Mouse (Mus musculus): ENCODE measurements around the gene Pacrg. TPM values are rescaled to one million over a fixed set of nuclear protein-coding genes. Genes with fewer than 3 reads are reported as not detected.

Pacrg gene
- polyA plus RNA-seq, 1 experiment from 2014 or later = 3.7 TPM

- H3K9ac ChIP-seq (ENCODE audit: low read length) = no peak overlapping the region
- no peaks in the 10 kb centered on the region for H3K9me3 ChIP-seq (ENCODE audit: control insufficient read depth, low read length)
- no peak overlapping the region for H3K4me3 ChIP-seq (ENCODE audit: low read length)
- no peaks in the 10 kb centered on the region for H3K27me3 ChIP-seq (ENCODE audit: control insufficient read depth, insufficient read depth, low read depth, low read length)
- H3K27ac ChIP-seq (ENCODE audit: low read length) = no peak overlapping the region
- 77% methylated on average over 4 of the region's 5 CpGs for WGBS
- H3K4me2 ChIP-seq (ENCODE audit: low read depth, low read length) = no peak overlapping the region
- ATAC-seq (ENCODE audit: low read depth) = no peak
- no peaks in the 10 kb centered on the region for H3K36me3 ChIP-seq (ENCODE audit: control insufficient read depth, insufficient read depth, low read length)
- peaks cover 22% of the 10 kb centered on the region for H3K4me1 ChIP-seq (replicated peaks; ENCODE audit: control insufficient read depth, insufficient read depth, low read length)
These were observed 473.1 kb downstream of the Pacrg start for GRCm38 (mm10) chr17:10367044-10367443.

- no peak overlapping the region for H3K4me2 ChIP-seq (ENCODE audit: low read depth, low read length)
- no peak for ATAC-seq (ENCODE audit: low read depth)
- H3K9ac ChIP-seq (ENCODE audit: low read length) = no peak overlapping the region
- 73% methylated on average over 4 of the region's 4 CpGs for WGBS
- peak overlapping the region; percentile 48; the same call in 1 of the 2 replicates for H3K27ac ChIP-seq (ENCODE audit: low read length)
- H3K4me3 ChIP-seq (ENCODE audit: low read length) = no peak overlapping the region
- H3K36me3 ChIP-seq (ENCODE audit: control insufficient read depth, insufficient read depth, low read length) = no peaks in the 10 kb centered on the region
- peaks cover 19% of the 10 kb centered on the region for H3K4me1 ChIP-seq (replicated peaks; ENCODE audit: control insufficient read depth, insufficient read depth, low read length)
- no peaks in the 10 kb centered on the region for H3K9me3 ChIP-seq (ENCODE audit: control insufficient read depth, low read length)
- H3K27me3 ChIP-seq (ENCODE audit: control insufficient read depth, insufficient read depth, low read depth, low read length) = no peaks in the 10 kb centered on the region
These were observed 473.5 kb downstream of the Pacrg start for GRCm38 (mm10) chr17:10366577-10366976.

- WGBS = 64% methylated on average over 13 of the region's 13 CpGs
- Histone ChIP-seq H3K27ac (ENCODE audit: low read length) (no peak overlapping the region), H3K9me3 (ENCODE audit: control insufficient read depth, low read length) (no peaks in the 10 kb centered on the region), H3K4me2 (ENCODE audit: low read depth, low read length) (no peak overlapping the region), H3K4me1 (replicated peaks; ENCODE audit: control insufficient read depth, insufficient read depth, low read length) (peaks cover 16% of the 10 kb centered on the region), H3K4me3 (ENCODE audit: low read length) (no peak overlapping the region), H3K27me3 (ENCODE audit: control insufficient read depth, insufficient read depth, low read depth, low read length) (no peaks in the 10 kb centered on the region), H3K36me3 (ENCODE audit: control insufficient read depth, insufficient read depth, low read length) (no peaks in the 10 kb centered on the region), H3K9ac (ENCODE audit: low read length) (no peak overlapping the region)
- no peak for ATAC-seq (ENCODE audit: low read depth)
These were observed 474.3 kb downstream of the Pacrg start for GRCm38 (mm10) chr17:10365501-10366482.

GRCm38 (mm10) chr17:10363151-10363550 is 477.0 kb downstream of the Pacrg start:
- Histone ChIP-seq H3K36me3 (ENCODE audit: control insufficient read depth, insufficient read depth, low read length) (no peaks in the 10 kb centered on the region), H3K27ac (ENCODE audit: low read length) (peak overlapping the region; percentile 88), H3K4me2 (ENCODE audit: low read depth, low read length) (no peak overlapping the region), H3K9me3 (ENCODE audit: control insufficient read depth, low read length) (no peaks in the 10 kb centered on the region), H3K4me1 (replicated peaks; ENCODE audit: control insufficient read depth, insufficient read depth, low read length) (peaks cover 10% of the 10 kb centered on the region), H3K9ac (ENCODE audit: low read length) (no peak overlapping the region), H3K4me3 (ENCODE audit: low read length) (no peak overlapping the region), H3K27me3 (ENCODE audit: control insufficient read depth, insufficient read depth, low read depth, low read length) (no peaks in the 10 kb centered on the region)
- no peak for ATAC-seq (ENCODE audit: low read depth)
- 47% methylated on average over 3 of the region's 3 CpGs for WGBS

GRCm38 (mm10) chr17:10361882-10362291 is 478.2 kb downstream of the Pacrg start:
- H3K27ac ChIP-seq (ENCODE audit: low read length) = no peak overlapping the region
- 63% methylated on average over 7 of the region's 7 CpGs for WGBS
- no peaks in the 10 kb centered on the region for H3K9me3 ChIP-seq (ENCODE audit: control insufficient read depth, low read length)
- ATAC-seq (ENCODE audit: low read depth) = peak; percentile 92
- peaks cover 9% of the 10 kb centered on the region for H3K4me1 ChIP-seq (replicated peaks; ENCODE audit: control insufficient read depth, insufficient read depth, low read length)
- H3K4me2 ChIP-seq (ENCODE audit: low read depth, low read length) = no peak overlapping the region
- no peaks in the 10 kb centered on the region for H3K36me3 ChIP-seq (ENCODE audit: control insufficient read depth, insufficient read depth, low read length)
- H3K9ac ChIP-seq (ENCODE audit: low read length) = no peak overlapping the region
- H3K27me3 ChIP-seq (ENCODE audit: control insufficient read depth, insufficient read depth, low read depth, low read length) = no peaks in the 10 kb centered on the region
- H3K4me3 ChIP-seq (ENCODE audit: low read length) = no peak overlapping the region

- 57% methylated on average over 4 of the region's 4 CpGs for WGBS
- Histone ChIP-seq H3K9me3 (ENCODE audit: control insufficient read depth, low read length) (no peaks in the 10 kb centered on the region), H3K27ac (ENCODE audit: low read length) (peak overlapping the region; percentile 61), H3K4me2 (ENCODE audit: low read depth, low read length) (no peak overlapping the region), H3K27me3 (ENCODE audit: control insufficient read depth, insufficient read depth, low read depth, low read length) (no peaks in the 10 kb centered on the region), H3K36me3 (ENCODE audit: control insufficient read depth, insufficient read depth, low read length) (no peaks in the 10 kb centered on the region), H3K9ac (ENCODE audit: low read length) (no peak overlapping the region), H3K4me3 (ENCODE audit: low read length) (no peak overlapping the region), H3K4me1 (replicated peaks; ENCODE audit: control insufficient read depth, insufficient read depth, low read length) (peaks cover 11% of the 10 kb centered on the region)
- no peak for ATAC-seq (ENCODE audit: low read depth)
These were observed 479.4 kb downstream of the Pacrg start for GRCm38 (mm10) chr17:10360738-10361137.

- Histone ChIP-seq H3K9me3 (ENCODE audit: control insufficient read depth, low read length) (no peaks in the 10 kb centered on the region), H3K4me1 (replicated peaks; ENCODE audit: control insufficient read depth, insufficient read depth, low read length) (peaks cover 11% of the 10 kb centered on the region), H3K9ac (ENCODE audit: low read length) (no peak overlapping the region), H3K4me2 (ENCODE audit: low read depth, low read length) (no peak overlapping the region), H3K27ac (ENCODE audit: low read length) (no peak overlapping the region), H3K4me3 (ENCODE audit: low read length) (no peak overlapping the region), H3K36me3 (ENCODE audit: control insufficient read depth, insufficient read depth, low read length) (no peaks in the 10 kb centered on the region), H3K27me3 (ENCODE audit: control insufficient read depth, insufficient read depth, low read depth, low read length) (no peaks in the 10 kb centered on the region)
- ATAC-seq (ENCODE audit: low read depth) = no peak
- 34% methylated on average over 14 of the region's 14 CpGs for WGBS
These were observed 480.6 kb downstream of the Pacrg start for GRCm38 (mm10) chr17:10359466-10359865.

- no peaks in the 10 kb centered on the region for H3K36me3 ChIP-seq (ENCODE audit: control insufficient read depth, insufficient read depth, low read length)
- ATAC-seq (ENCODE audit: low read depth) = no peak
- no peak overlapping the region for H3K9ac ChIP-seq (ENCODE audit: low read length)
- H3K27me3 ChIP-seq (ENCODE audit: control insufficient read depth, insufficient read depth, low read depth, low read length) = no peaks in the 10 kb centered on the region
- 71% methylated on average over 12 of the region's 12 CpGs for WGBS
- H3K4me3 ChIP-seq (ENCODE audit: low read length) = no peak overlapping the region
- H3K27ac ChIP-seq (ENCODE audit: low read length) = no peak overlapping the region
- H3K4me2 ChIP-seq (ENCODE audit: low read depth, low read length) = no peak overlapping the region
- no peaks in the 10 kb centered on the region for H3K9me3 ChIP-seq (ENCODE audit: control insufficient read depth, low read length)
- H3K4me1 ChIP-seq (replicated peaks; ENCODE audit: control insufficient read depth, insufficient read depth, low read length) = peaks cover 7% of the 10 kb centered on the region
These were observed 482.8 kb downstream of the Pacrg start for GRCm38 (mm10) chr17:10357348-10357747.

GRCm38 (mm10) chr17:10356294-10356693 is 483.8 kb downstream of the Pacrg start:
- H3K9me3 ChIP-seq (ENCODE audit: control insufficient read depth, low read length) = no peaks in the 10 kb centered on the region
- peaks cover 7% of the 10 kb centered on the region for H3K4me1 ChIP-seq (replicated peaks; ENCODE audit: control insufficient read depth, insufficient read depth, low read length)
- H3K27me3 ChIP-seq (ENCODE audit: control insufficient read depth, insufficient read depth, low read depth, low read length) = no peaks in the 10 kb centered on the region
- H3K9ac ChIP-seq (ENCODE audit: low read length) = no peak overlapping the region
- no peak overlapping the region for H3K4me3 ChIP-seq (ENCODE audit: low read length)
- no peak overlapping the region for H3K27ac ChIP-seq (ENCODE audit: low read length)
- H3K36me3 ChIP-seq (ENCODE audit: control insufficient read depth, insufficient read depth, low read length) = no peaks in the 10 kb centered on the region
- H3K4me2 ChIP-seq (ENCODE audit: low read depth, low read length) = no peak overlapping the region
- 64% methylated on average over 6 of the region's 6 CpGs for WGBS
- no peak for ATAC-seq (ENCODE audit: low read depth)
